Mouse (Mus musculus) stomach, postnatal 0 days (tissue): Measurements from ENCODE around the gene Ggct. TPM values are rescaled to one million over a fixed set of nuclear protein-coding genes. Genes with fewer than 3 reads are reported as not detected.

ENCODE experiments used
- ATAC-seq: fragments of 200-750 bp; cut with Nextera tagmentation; 2 replicates; pipeline ENCODE4 v1.8.0; 2017; ENCODE audit not compliant: low FRiP score, low TSS enrichment
- DNase-seq: peaks from one replicate; pipeline ENCODE4 v3.0.0-alpha.2; 2016; ENCODE audit warnings: low spot score
- H3K27ac ChIP-seq: fragments of 300-500 bp; sonication (generic); replicated peaks from 2 replicates; pipeline ENCODE4 v1.5.1; 2014; ENCODE audit warnings: mild to moderate bottlenecking, control low read depth
- H3K27me3 ChIP-seq: fragments of 300-500 bp; sonication (generic); 2 replicates; pipeline ENCODE4 v1.6.1; 2014; ENCODE audit warnings: low read length; ENCODE audit not compliant: control insufficient read depth, insufficient read depth
- H3K36me3 ChIP-seq: fragments of 300-500 bp; sonication (generic); 2 replicates; pipeline ENCODE4 v1.6.1; 2014; ENCODE audit warnings: low read length, mixed read lengths; ENCODE audit not compliant: control insufficient read depth, insufficient read depth
- H3K4me1 ChIP-seq: fragments of 300-500 bp; sonication (generic); replicated peaks from 2 replicates; pipeline ENCODE4 v1.6.1; 2014; ENCODE audit warnings: antibody characterized with exemption; ENCODE audit not compliant: control insufficient read depth, insufficient read depth
- H3K4me2 ChIP-seq: fragments of 300-500 bp; sonication (generic); replicated peaks from 2 replicates; pipeline ENCODE4 v1.6.1; 2014; ENCODE audit warnings: low read depth, mild to moderate bottlenecking, control low read depth, moderate library complexity
- H3K4me3 ChIP-seq: fragments of 300-500 bp; sonication (generic); 2 replicates; pipeline ENCODE4 v1.5.1; 2014; ENCODE audit warnings: low read depth, low read length, control low read depth
- H3K9ac ChIP-seq: fragments of 300-500 bp; sonication (generic); 2 replicates; pipeline ENCODE4 v1.6.1; 2014; ENCODE audit warnings: mild to moderate bottlenecking, low read length, control low read depth, mixed read lengths
- H3K9me3 ChIP-seq: fragments of 300-500 bp; sonication (generic); 2 replicates; pipeline ENCODE4 v1.6.1; 2016; ENCODE audit warnings: low read length; ENCODE audit not compliant: control insufficient read depth
- CTCF ChIP-seq: IDR thresholded peaks from 2 replicates; pipeline ENCODE4 v1.5.1; 2016; ENCODE audit warnings: antibody characterized with exemption, low read depth, mild to moderate bottlenecking, moderate library complexity
- EP300 ChIP-seq: optimal IDR thresholded peaks from 2 replicates; pipeline ENCODE3; 2016; ENCODE audit warnings: antibody characterized with exemption
- WGBS: fragments of 180-500 bp; shearing (Covaris S2); extraction: QIAGEN DNeasy Blood & Tissue Kit; methylation state at CpG from one replicate; pipeline ENCODE4 v1.1.7; 2014; 5-methylcytosine and 5-hydroxymethylcytosine counted together
- polyA plus RNA-seq: library from polyadenylated mRNA; unstranded; fragments of >200 nt; fragmentation: Nextera tagmentation; extraction: Ambion mirVana; gene quantifications from 2 replicates; pipeline ENCODE4 v1.2.1, GENCODE M21; 2015

Ggct gene
- polyA plus RNA-seq, 1 experiment from 2014 or later: 9.3 TPM

DNA sequence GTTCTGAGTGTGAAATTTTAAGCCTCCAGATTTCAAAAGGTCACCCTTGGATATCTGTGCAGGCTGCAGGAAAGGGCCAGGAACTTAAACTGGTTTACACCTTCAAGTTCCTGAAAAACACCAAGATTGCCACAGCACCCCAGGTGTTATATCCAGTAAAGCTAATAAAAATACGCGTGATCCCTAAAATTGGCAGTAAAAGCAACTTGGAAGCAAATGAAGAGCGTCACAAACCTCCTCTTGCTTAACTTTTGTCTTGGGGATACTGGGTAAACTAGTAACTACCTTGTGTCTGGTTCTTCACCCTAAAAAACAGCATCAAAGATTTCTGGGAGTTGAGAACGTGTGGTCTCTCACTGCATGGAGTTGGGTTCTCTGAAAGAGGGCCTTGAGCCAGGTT is 44.0 kb upstream of the Ggct start:
- H3K9ac ChIP-seq: no peak overlapping the region
- ATAC-seq (no peak), DNase-seq (no peak)
- H3K4me2 ChIP-seq: no peak overlapping the region
- H3K27me3 ChIP-seq: no peaks in the 10 kb centered on the region
- no peaks in the 10 kb centered on the region for H3K9me3 ChIP-seq
- TF ChIP-seq CTCF: no peak
- no peak for TF ChIP-seq EP300
- 93% methylated on average over 4 of the region's 4 CpGs for WGBS
- H3K36me3 ChIP-seq: no peaks in the 10 kb centered on the region
- H3K4me1 ChIP-seq: no peaks in the 10 kb centered on the region; the same call in 1 of the 2 replicates
- H3K4me3 ChIP-seq: no peak overlapping the region
- no peak overlapping the region for H3K27ac ChIP-seq

DNA sequence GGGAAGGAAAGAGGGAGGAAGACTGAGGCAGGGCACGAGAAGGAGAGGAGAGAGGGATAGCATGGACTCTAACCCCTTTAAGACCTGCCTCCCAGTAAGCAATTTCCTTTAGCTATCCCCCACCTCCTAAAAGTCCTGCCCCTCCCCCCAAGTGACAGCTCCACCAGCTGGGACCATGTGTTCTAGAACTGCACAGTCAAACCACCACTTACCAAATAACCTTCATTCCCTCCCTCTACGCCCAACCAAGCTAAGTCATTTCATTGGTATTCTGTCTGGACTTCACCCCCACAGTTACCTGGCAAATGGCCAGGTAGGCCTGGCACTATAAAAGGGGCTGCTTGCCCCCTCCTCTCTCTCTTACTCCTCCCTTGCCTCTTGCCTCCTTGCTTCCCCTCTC is 34.9 kb upstream of the Ggct start:
- DNase-seq (no peak), ATAC-seq (no peak)
- TF ChIP-seq EP300 (no peak), CTCF (no peak)
- H3K4me3 ChIP-seq: no peak overlapping the region
- no peak overlapping the region for H3K9ac ChIP-seq
- H3K27ac ChIP-seq: no peak overlapping the region
- H3K4me1 ChIP-seq: no peaks in the 10 kb centered on the region
- H3K9me3 ChIP-seq: no peaks in the 10 kb centered on the region
- no peak overlapping the region for H3K4me2 ChIP-seq
- no peaks in the 10 kb centered on the region for H3K27me3 ChIP-seq
- WGBS: 76% methylated on average over 2 of the region's 2 CpGs
- no peaks in the 10 kb centered on the region for H3K36me3 ChIP-seq

DNA sequence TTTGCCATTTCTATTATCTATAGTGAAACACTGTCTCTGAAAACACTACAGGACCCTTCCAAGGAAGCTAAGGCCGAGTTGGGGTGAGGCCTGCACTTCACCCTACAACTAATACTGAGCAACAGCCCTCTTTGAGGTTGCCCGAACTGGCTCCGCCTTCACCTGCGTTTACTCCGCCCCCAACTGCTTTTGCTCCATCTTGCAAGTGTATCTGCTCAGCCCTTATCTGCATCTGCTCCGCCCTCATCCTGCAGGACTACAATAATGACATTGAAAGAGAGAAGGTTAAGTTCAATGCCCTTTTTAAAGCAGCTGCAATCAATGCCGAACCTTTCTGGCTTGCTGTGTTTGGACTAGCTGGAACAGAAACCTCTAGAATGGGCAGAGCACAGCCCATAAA is 29.1 kb upstream of the Ggct start:
- TF ChIP-seq CTCF: no peak
- TF ChIP-seq EP300: no peak
- 75% methylated on average over 7 of the region's 7 CpGs for WGBS
- Histone ChIP-seq H3K9ac (no peak overlapping the region), H3K4me1 (no peaks in the 10 kb centered on the region), H3K4me2 (no peak overlapping the region), H3K9me3 (no peaks in the 10 kb centered on the region), H3K27ac (no peak overlapping the region), H3K27me3 (no peaks in the 10 kb centered on the region), H3K36me3 (no peaks in the 10 kb centered on the region), H3K4me3 (no peak overlapping the region)
- no peak for DNase-seq
- ATAC-seq: peak; percentile 32; the same call in 1 of the 2 replicates

DNA sequence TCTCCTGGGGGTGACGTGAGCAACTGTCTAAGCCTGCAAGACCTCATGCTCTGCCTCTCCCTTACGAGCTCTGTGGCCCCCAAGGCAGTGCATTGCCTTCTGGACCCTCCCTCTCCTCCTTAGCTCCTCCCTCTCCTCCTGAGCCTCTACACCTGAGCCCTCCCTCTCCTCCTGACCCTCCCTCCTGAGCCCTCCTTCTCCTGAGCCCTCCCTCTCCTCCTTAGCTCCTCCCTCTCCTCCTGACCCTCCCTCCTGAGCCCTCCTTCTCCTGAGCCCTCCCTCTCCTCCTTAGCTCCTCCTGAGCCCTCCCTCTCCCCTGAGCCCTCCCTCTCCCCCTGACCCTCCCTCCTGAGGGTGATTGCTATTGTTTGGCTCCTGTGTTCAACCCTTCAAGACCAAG is 25.7 kb upstream of the Ggct start:
- H3K27ac ChIP-seq: no peak overlapping the region
- no peaks in the 10 kb centered on the region for H3K27me3 ChIP-seq
- H3K4me1 ChIP-seq: no peaks in the 10 kb centered on the region
- no peak for TF ChIP-seq EP300
- TF ChIP-seq CTCF: no peak
- ATAC-seq (no peak), DNase-seq (no peak)
- WGBS: 94% methylated on average over 2 of the region's 2 CpGs
- no peak overlapping the region for H3K4me2 ChIP-seq
- no peak overlapping the region for H3K9ac ChIP-seq
- H3K4me3 ChIP-seq: no peak overlapping the region
- H3K36me3 ChIP-seq: no peaks in the 10 kb centered on the region
- H3K9me3 ChIP-seq: no peaks in the 10 kb centered on the region

DNA sequence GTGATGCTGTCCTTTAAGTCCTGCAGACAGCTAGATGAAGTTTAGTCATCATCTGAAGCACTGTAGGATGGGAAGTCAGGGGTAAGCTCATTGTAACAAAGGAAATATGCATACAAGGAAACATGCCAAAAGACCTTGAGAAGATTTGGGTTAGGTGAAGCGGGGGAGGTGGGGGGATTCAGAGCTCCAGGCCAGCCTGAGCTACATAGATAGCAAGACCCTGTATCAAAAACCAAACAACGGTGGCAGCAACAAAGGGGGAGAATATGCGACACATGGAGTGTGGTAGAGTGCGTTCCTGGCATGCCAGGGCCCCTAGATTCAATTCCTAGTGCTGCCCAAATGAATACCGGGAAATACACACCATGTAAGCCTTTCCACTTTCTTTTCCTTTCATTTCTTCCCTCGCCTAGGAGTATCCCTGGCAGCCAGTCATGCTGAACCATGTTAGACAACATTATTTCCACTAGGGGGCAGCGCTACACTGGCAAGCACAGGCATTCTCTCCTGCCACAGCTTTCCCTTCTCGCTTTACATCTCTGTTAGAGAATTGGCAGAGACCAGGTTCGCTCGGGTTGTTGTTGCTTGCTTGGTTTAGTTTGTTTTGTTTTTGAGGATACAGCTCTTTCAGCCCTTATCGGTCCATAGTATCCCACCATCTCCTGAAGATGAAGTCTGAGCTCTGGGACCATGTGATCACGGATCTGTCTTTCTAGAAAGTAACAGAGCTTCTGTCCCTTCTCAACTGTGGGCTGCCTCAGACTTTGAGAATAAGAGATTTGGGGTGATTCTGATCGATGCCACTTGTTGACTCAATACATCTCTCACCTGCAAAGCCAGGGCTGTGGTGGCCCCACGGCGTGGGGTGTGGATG is 24.2 kb upstream of the Ggct start:
- 21% methylated on average over 15 of the region's 15 CpGs for WGBS
- Histone ChIP-seq H3K4me1 (no peaks in the 10 kb centered on the region), H3K27me3 (no peaks in the 10 kb centered on the region), H3K4me2 (peak overlapping the region; percentile 40), H3K9ac (no peak overlapping the region), H3K27ac (peak overlapping the region; percentile 40; the same call in 1 of the 2 replicates), H3K36me3 (no peaks in the 10 kb centered on the region), H3K4me3 (no peak overlapping the region), H3K9me3 (no peaks in the 10 kb centered on the region)
- ATAC-seq: peak; percentile 72
- peak; percentile 97 for TF ChIP-seq CTCF
- TF ChIP-seq EP300: no peak
- peak; percentile 76 for DNase-seq

DNA sequence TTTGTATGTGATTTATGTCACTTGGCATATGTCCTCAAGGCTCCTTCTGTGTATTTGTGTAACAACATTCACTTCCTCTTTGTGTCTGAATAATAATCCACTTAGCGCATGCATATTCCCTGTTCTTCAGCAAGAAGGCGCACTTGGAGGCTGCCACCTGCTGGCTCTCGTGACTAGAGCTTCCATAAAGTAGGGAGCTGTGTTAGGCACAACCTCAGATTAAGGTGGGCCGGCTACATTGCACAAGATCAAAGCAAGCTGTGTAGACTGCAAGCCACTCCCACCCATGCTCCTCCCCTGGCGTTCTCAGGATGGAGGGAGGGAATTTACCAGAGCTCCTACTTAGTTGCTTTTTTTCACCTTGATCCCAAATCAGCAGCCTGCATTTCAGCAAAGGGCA is 23.5 kb upstream of the Ggct start:
- H3K27me3 ChIP-seq: no peaks in the 10 kb centered on the region
- H3K4me1 ChIP-seq: no peaks in the 10 kb centered on the region
- DNase-seq (peak; percentile 80), ATAC-seq (peak; percentile 86)
- H3K9me3 ChIP-seq: no peaks in the 10 kb centered on the region
- no peaks in the 10 kb centered on the region for H3K36me3 ChIP-seq
- no peak overlapping the region for H3K4me3 ChIP-seq
- WGBS: 8% methylated on average over 5 of the region's 5 CpGs
- no peak overlapping the region for H3K9ac ChIP-seq
- H3K27ac ChIP-seq: no peak overlapping the region
- H3K4me2 ChIP-seq: peak overlapping the region; percentile 40; the same call in 1 of the 2 replicates
- TF ChIP-seq CTCF (peak; percentile 88), EP300 (no peak)
